8 mouse cellular contexts compared by ENCODE assay signal in the genomic region with DNA sequence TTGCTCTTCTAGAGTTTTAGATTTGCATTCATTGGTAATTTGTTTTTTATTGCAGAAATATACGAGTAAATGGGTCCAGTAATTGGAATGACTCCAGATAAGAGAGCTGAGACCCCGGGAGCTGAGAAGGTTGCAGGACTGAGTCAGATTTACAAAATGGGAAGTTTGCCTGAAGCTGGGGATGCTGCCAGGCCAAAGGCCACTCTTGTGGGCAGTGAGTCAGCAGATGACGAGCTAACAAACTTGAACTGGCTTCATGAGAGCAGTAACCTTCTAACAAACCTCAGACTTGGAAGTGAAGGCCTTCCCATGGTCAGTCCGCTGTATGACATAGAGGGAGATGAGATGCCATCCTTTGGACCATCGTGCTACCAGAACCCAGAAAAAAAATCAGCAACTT. TPM values are rescaled to one million over a fixed set of nuclear protein-coding genes. Genes with fewer than 3 reads are reported as not detected.
DNase-seq lines count a peak whose midpoint lies in the region; TF ChIP-seq lines count a peak whose summit lies in the region.

No protein-coding gene starts in this region.

- no peak overlapping the region for H3K4me3 ChIP-seq in layer of hippocampus, adult 2 months
- no peak overlapping the region for H3K4me3 ChIP-seq in myocyte

- TF ChIP-seq POLR2A in myocyte (IDR thresholded peaks at IDR 0.05; ENCODE audit: insufficient read length, low read depth): no peak

- peaks cover 74% of the 10 kb centered on the region for H3K79me2 ChIP-seq in myocyte (ENCODE audit: control insufficient read depth, insufficient read depth)

- no peaks in the 10 kb centered on the region for H3K27me3 ChIP-seq in myocyte (ENCODE audit: control insufficient read depth, insufficient read depth, insufficient read length)

- H3ac ChIP-seq in myocyte (ENCODE audit: control insufficient read depth, insufficient read length): no peak overlapping the region

- TF ChIP-seq CTCF in layer of hippocampus, adult 2 months (conservative IDR thresholded peaks at IDR 0.05): no peak

- no peaks in the 10 kb centered on the region for H3K36me3 ChIP-seq in myocyte (ENCODE audit: control insufficient read depth, insufficient read depth)

- peak; percentile 28 for DNase-seq in layer of hippocampus, adult 11-12 months (ENCODE audit: low spot score)
- DNase-seq in layer of hippocampus, adult 2 months (ENCODE audit: low spot score in 2 of 2): no peak
- DNase-seq in cerebellum, postnatal 36 days: peak; percentile 25 to 44
- peak; percentile 71 for DNase-seq in kidney, postnatal 14 days
- no peak for DNase-seq in retina, postnatal 1 day
- no peak for DNase-seq in frontal cortex, postnatal 14 days (ENCODE audit: low spot score in 2 of 2)
- no peak for DNase-seq in right cerebral cortex, postnatal 10 days (ENCODE audit: low spot score in 2 of 2)

- H3K4me2 ChIP-seq in myocyte (ENCODE audit: low read depth): peak overlapping the region; percentile 61

- H3K27ac ChIP-seq in layer of hippocampus, adult 2 months: no peak overlapping the region

TF ChIP-seq in myocyte, 11 proteins besides CTCF, POLR2A, EP300 and RAD21:
- TF ChIP-seq USF1 (IDR thresholded peaks at IDR 0.05; ENCODE audit: low read depth) (no peak), MAX (IDR thresholded peaks at IDR 0.05; ENCODE audit: low read depth) (no peak), MYOG (IDR thresholded peaks at IDR 0.05; ENCODE audit: control insufficient read depth in 1 of 3, insufficient read depth in 1 of 3, insufficient read length in 2 of 3, low read depth in 2 of 3) (no peak), TCF3 (IDR thresholded peaks at IDR 0.05; ENCODE audit: insufficient read length, low read depth) (no peak), POLR2AphosphoS2 (IDR thresholded peaks at IDR 0.05; ENCODE audit: insufficient read length, low read depth) (no peak)
TF ChIP-seq in myocyte: peak in this region for 0.

RNA-seq across cellular contexts. Expression of a gene that starts 22.1 kb away (rescaled TPM):
- total RNA-seq in layer of hippocampus, adult 2 months (2021): 10 to 100 TPM; 24.7 to 26.3 TPM
- 4.3 TPM for polyA plus RNA-seq in myocyte (2012; fragmentation: generic; extraction: Trizol)

Comparison
In these comparisons a context has a peak if more than half of its experiments do, and no peak if none do; other contexts are left out.
1. DNase-seq: peak in layer of hippocampus, adult 11-12 months (single experiment), cerebellum, postnatal 36 days (2 of 2) and kidney, postnatal 14 days (single experiment); none in layer of hippocampus, adult 2 months (0 of 2), retina, postnatal 1 day (single experiment), frontal cortex, postnatal 14 days (0 of 2) and right cerebral cortex, postnatal 10 days (0 of 2).